Mouse (Mus musculus): ENCODE data around the gene Slc17a9. TPM values are rescaled to one million over a fixed set of nuclear protein-coding genes. Genes with fewer than 3 reads are reported as not detected.

The Slc17a9 gene
- polyA plus RNA-seq, 1 experiment from 2014 or later, result 10.8 TPM

GRCm38 (mm10) chr2:180725414-180725778 is 333 bp downstream of the Slc17a9 start:
- H3K4me1 ChIP-seq (ENCODE audit: control insufficient read depth, low read depth, low read length), result peaks cover 49% of the 10 kb centered on the region

GRCm38 (mm10) chr2:180725856-180726629 is 980 bp downstream of the Slc17a9 start:
- no peak for ATAC-seq (ENCODE audit: low read depth)
- peak overlapping the region; percentile 52 for H3K4me2 ChIP-seq (ENCODE audit: low read depth, low read length)

More at GRCm38 (mm10) chr2:180725414-180725778, 333 bp downstream of the Slc17a9 start:
- 5% methylated on average over 6 of the region's 6 CpGs for WGBS (ENCODE audit: insufficient replicate concordance)
- Histone ChIP-seq H3K27me3 (ENCODE audit: control insufficient read depth, insufficient read depth, low read depth, low read length) (no peaks in the 10 kb centered on the region), H3K9ac (ENCODE audit: low read depth, low read length) (peak overlapping the region; percentile 34), H3K27ac (ENCODE audit: low read length) (peak overlapping the region; percentile 61), H3K36me3 (ENCODE audit: control insufficient read depth, insufficient read depth) (peaks cover 40% of the 10 kb centered on the region), H3K4me3 (ENCODE audit: low read depth, low read length) (peak overlapping the region; percentile 59), H3K9me3 (replicated peaks; ENCODE audit: control insufficient read depth, low read length) (no peaks in the 10 kb centered on the region), H3K4me2 (ENCODE audit: low read depth, low read length) (peak overlapping the region; percentile 52)
- ATAC-seq (ENCODE audit: low read depth), result peak; percentile 4; the same call in 1 of the 2 replicates

GRCm38 (mm10) chr2:180726658-180727442 is 1.8 kb downstream of the Slc17a9 start:
- H3K4me1 ChIP-seq (ENCODE audit: control insufficient read depth, low read depth, low read length), result peaks cover 49% of the 10 kb centered on the region

More at GRCm38 (mm10) chr2:180725856-180726629, 980 bp downstream of the Slc17a9 start:
- Histone ChIP-seq H3K27me3 (ENCODE audit: control insufficient read depth, insufficient read depth, low read depth, low read length) (no peaks in the 10 kb centered on the region), H3K9me3 (replicated peaks; ENCODE audit: control insufficient read depth, low read length) (no peaks in the 10 kb centered on the region), H3K36me3 (ENCODE audit: control insufficient read depth, insufficient read depth) (peaks cover 34% of the 10 kb centered on the region), H3K4me1 (ENCODE audit: control insufficient read depth, low read depth, low read length) (peaks cover 49% of the 10 kb centered on the region), H3K9ac (ENCODE audit: low read depth, low read length) (peak overlapping the region; percentile 34), H3K4me3 (ENCODE audit: low read depth, low read length) (peak overlapping the region; percentile 59), H3K27ac (ENCODE audit: low read length) (peak overlapping the region; percentile 61)
- 16% methylated on average over 7 of the region's 8 CpGs for WGBS (ENCODE audit: insufficient replicate concordance)

GRCm38 (mm10) chr2:180727613-180728021 is 2.6 kb downstream of the Slc17a9 start:
- peaks cover 51% of the 10 kb centered on the region for H3K4me1 ChIP-seq (ENCODE audit: control insufficient read depth, low read depth, low read length)
- 0 out of 2 replicates have a peak overlapping the region, but pooled peaks have one; percentile 17 for H3K27ac ChIP-seq (ENCODE audit: low read length)
- no peak overlapping the region for H3K4me3 ChIP-seq (ENCODE audit: low read depth, low read length)
- no peaks in the 10 kb centered on the region for H3K27me3 ChIP-seq (ENCODE audit: control insufficient read depth, insufficient read depth, low read depth, low read length)
- 37% methylated on average over 4 of the region's 4 CpGs for WGBS (ENCODE audit: insufficient replicate concordance)
- no peak overlapping the region for H3K9ac ChIP-seq (ENCODE audit: low read depth, low read length)
- H3K36me3 ChIP-seq (ENCODE audit: control insufficient read depth, insufficient read depth), result peaks cover 18% of the 10 kb centered on the region
- H3K4me2 ChIP-seq (ENCODE audit: low read depth, low read length), result no peak overlapping the region
- H3K9me3 ChIP-seq (replicated peaks; ENCODE audit: control insufficient read depth, low read length), result no peaks in the 10 kb centered on the region
- no peak for ATAC-seq (ENCODE audit: low read depth)

More at GRCm38 (mm10) chr2:180726658-180727442, 1.8 kb downstream of the Slc17a9 start:
- no peak for ATAC-seq (ENCODE audit: low read depth)
- Histone ChIP-seq H3K27me3 (ENCODE audit: control insufficient read depth, insufficient read depth, low read depth, low read length) (no peaks in the 10 kb centered on the region), H3K36me3 (ENCODE audit: control insufficient read depth, insufficient read depth) (peaks cover 26% of the 10 kb centered on the region), H3K4me3 (ENCODE audit: low read depth, low read length) (peak overlapping the region; percentile 59), H3K9me3 (replicated peaks; ENCODE audit: control insufficient read depth, low read length) (no peaks in the 10 kb centered on the region), H3K9ac (ENCODE audit: low read depth, low read length) (peak overlapping the region; percentile 11), H3K4me2 (ENCODE audit: low read depth, low read length) (peak overlapping the region; percentile 52), H3K27ac (ENCODE audit: low read length) (peak overlapping the region; percentile 37)
- WGBS (ENCODE audit: insufficient replicate concordance), result 14% methylated on average over 6 of the region's 6 CpGs

- Histone ChIP-seq H3K9ac (ENCODE audit: low read depth, low read length) (no peak overlapping the region), H3K9me3 (replicated peaks; ENCODE audit: control insufficient read depth, low read length) (no peaks in the 10 kb centered on the region), H3K4me3 (ENCODE audit: low read depth, low read length) (no peak overlapping the region), H3K27ac (ENCODE audit: low read length) (no peak overlapping the region), H3K4me2 (ENCODE audit: low read depth, low read length) (no peak overlapping the region), H3K36me3 (ENCODE audit: control insufficient read depth, insufficient read depth) (no peaks in the 10 kb centered on the region), H3K4me1 (ENCODE audit: control insufficient read depth, low read depth, low read length) (peaks cover 27% of the 10 kb centered on the region), H3K27me3 (ENCODE audit: control insufficient read depth, insufficient read depth, low read depth, low read length) (no peaks in the 10 kb centered on the region)
- ATAC-seq (ENCODE audit: low read depth), result no peak
- WGBS (ENCODE audit: insufficient replicate concordance), result 50% methylated on average over 3 of the region's 3 CpGs
Measured at GRCm38 (mm10) chr2:180731036-180731435, 6.0 kb downstream of the Slc17a9 start.

GRCm38 (mm10) chr2:180731984-180732383 is 6.9 kb downstream of the Slc17a9 start:
- peaks cover 18% of the 10 kb centered on the region for H3K4me1 ChIP-seq (ENCODE audit: control insufficient read depth, low read depth, low read length)
- 36% methylated on average over 6 of the region's 6 CpGs for WGBS (ENCODE audit: insufficient replicate concordance)
- no peak overlapping the region for H3K4me3 ChIP-seq (ENCODE audit: low read depth, low read length)
- H3K9ac ChIP-seq (ENCODE audit: low read depth, low read length), result no peak overlapping the region
- no peaks in the 10 kb centered on the region for H3K36me3 ChIP-seq (ENCODE audit: control insufficient read depth, insufficient read depth)
- no peak overlapping the region for H3K4me2 ChIP-seq (ENCODE audit: low read depth, low read length)
- no peaks in the 10 kb centered on the region for H3K27me3 ChIP-seq (ENCODE audit: control insufficient read depth, insufficient read depth, low read depth, low read length)
- no peak overlapping the region for H3K27ac ChIP-seq (ENCODE audit: low read length)
- 0 out of 2 replicates have a peak, but pooled peaks have one; percentile 42 for ATAC-seq (ENCODE audit: low read depth)
- H3K9me3 ChIP-seq (replicated peaks; ENCODE audit: control insufficient read depth, low read length), result no peaks in the 10 kb centered on the region

GRCm38 (mm10) chr2:180735232-180735631 is 10.2 kb downstream of the Slc17a9 start:
- ATAC-seq (ENCODE audit: low read depth), result no peak
- Histone ChIP-seq H3K4me2 (ENCODE audit: low read depth, low read length) (no peak overlapping the region), H3K36me3 (ENCODE audit: control insufficient read depth, insufficient read depth) (no peaks in the 10 kb centered on the region; the same call in 1 of the 2 replicates), H3K4me3 (ENCODE audit: low read depth, low read length) (no peak overlapping the region), H3K9me3 (replicated peaks; ENCODE audit: control insufficient read depth, low read length) (no peaks in the 10 kb centered on the region), H3K9ac (ENCODE audit: low read depth, low read length) (no peak overlapping the region), H3K4me1 (ENCODE audit: control insufficient read depth, low read depth, low read length) (peaks cover 3% of the 10 kb centered on the region), H3K27ac (ENCODE audit: low read length) (no peak overlapping the region), H3K27me3 (ENCODE audit: control insufficient read depth, insufficient read depth, low read depth, low read length) (no peaks in the 10 kb centered on the region)
- WGBS (ENCODE audit: insufficient replicate concordance), result 65% methylated on average over 7 of the region's 7 CpGs

GRCm38 (mm10) chr2:180737984-180738383 is 12.9 kb downstream of the Slc17a9 start:
- WGBS (ENCODE audit: insufficient replicate concordance), result 58% methylated on average over 2 of the region's 2 CpGs
- Histone ChIP-seq H3K4me2 (ENCODE audit: low read depth, low read length) (no peak overlapping the region), H3K27me3 (ENCODE audit: control insufficient read depth, insufficient read depth, low read depth, low read length) (no peaks in the 10 kb centered on the region), H3K4me3 (ENCODE audit: low read depth, low read length) (no peak overlapping the region), H3K9me3 (replicated peaks; ENCODE audit: control insufficient read depth, low read length) (no peaks in the 10 kb centered on the region), H3K4me1 (ENCODE audit: control insufficient read depth, low read depth, low read length) (no peaks in the 10 kb centered on the region), H3K9ac (ENCODE audit: low read depth, low read length) (no peak overlapping the region), H3K36me3 (ENCODE audit: control insufficient read depth, insufficient read depth) (no peaks in the 10 kb centered on the region; the same call in 1 of the 2 replicates), H3K27ac (ENCODE audit: low read length) (no peak overlapping the region)
- ATAC-seq (ENCODE audit: low read depth), result no peak
